Mouse (Mus musculus): ENCODE data around the gene Tigd2.
"Not testable (repeated sequence)": the region's sequence is repeated elsewhere in the genome, so short reads cannot be mapped to it uniquely, and the experiment has no call there.

The Tigd2 gene

DNA sequence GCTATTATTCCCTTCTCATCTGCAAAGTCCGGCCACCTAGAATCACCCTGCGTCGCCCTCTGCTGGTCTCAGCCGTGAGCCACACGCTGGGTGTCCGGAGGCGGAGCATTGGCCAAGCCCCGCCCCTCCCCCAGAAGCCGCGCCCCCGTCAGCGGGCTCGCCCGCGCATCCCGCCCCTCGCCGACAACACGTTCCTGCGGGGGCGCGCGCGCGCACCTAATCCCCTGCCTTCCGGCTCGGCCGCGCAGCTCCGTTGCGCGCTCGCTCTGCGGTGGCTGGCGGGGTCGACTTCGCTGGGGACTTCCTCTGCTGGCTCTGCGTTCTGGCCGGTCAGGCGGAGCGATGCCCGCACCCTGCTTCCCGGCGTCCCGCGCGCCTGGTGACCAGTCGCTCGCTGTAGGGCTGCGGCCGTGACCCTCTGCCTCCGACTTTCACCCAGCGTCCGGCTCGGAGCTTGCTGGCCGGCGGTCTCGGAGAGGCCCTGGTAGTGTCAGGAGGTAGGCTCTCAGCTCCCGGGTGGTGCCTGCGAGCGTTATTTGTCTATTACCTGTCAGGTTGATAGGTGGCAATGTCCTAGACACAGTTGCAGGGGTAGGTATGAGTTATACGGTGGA lies at the start of gene Tigd2:
Gene Tigd2 (plus strand): TSS at position 186 of the 614 bp plus-strand sequence.
- peak; percentile 90 for DNase-seq (ENCODE audit: low spot score)

DNA sequence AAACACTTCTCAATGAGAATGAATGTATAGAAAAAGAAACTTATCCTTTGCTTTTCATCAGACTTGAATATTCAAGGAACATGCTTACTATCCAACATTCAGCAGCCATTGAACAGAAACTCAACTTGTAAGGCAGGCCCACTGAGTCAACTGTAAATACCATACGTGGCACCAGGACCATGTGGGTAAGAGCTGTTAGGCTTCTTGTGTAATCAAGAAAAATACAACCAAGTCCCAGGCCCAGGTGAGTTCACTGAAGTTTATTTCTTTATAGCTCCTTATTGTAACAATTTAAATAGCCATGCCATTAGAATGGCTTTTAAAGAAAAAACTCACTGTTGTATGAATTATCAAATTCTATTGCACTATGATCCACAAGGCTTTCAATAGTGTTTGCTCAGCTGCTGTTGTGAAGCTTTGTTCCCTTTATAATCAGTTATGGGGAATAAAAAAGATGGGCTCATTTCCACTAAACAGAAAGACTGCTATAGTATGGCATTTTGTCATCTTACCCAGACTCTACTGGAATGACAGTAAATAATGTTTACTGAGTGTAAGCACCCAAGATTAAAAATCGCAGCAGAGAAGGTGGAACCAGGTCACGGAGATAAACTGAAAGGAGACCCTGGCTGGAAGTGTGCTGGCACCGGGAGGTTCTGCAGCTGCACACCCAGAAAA lies 46.7 kb upstream of the Tigd2 start:
- no peak for DNase-seq (ENCODE audit: low spot score)

GRCm38 (mm10) chr6:59162887-59163286 lies 45.8 kb upstream of the Tigd2 start:
- no peak for DNase-seq (ENCODE audit: low spot score)

DNA sequence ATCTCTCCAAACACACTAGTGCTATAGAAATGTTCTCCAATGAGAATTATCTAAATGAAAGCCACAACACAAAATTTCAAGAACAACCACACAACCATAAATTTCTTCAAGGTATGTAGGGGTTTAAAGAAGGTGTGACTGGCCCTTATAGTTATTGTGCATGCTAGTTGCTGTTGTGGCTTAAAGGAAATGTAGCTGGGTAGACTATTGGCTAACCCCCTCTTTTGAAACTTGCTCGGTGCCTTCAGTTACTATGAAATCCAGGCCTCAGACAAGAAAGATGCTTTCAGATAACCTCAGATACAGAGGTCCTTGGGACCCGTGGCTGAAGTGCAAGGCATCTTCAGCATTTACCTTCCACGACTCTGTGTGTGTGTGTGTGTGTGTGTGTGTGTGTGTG lies 45.3 kb upstream of the Tigd2 start:
- no peak for DNase-seq (ENCODE audit: low spot score)

GRCm38 (mm10) chr6:59168939-59169338 lies 39.7 kb upstream of the Tigd2 start:
- DNase-seq (ENCODE audit: low spot score): no peak

- DNase-seq (ENCODE audit: low spot score): no peak
Observed at GRCm38 (mm10) chr6:59171230-59171629, 37.4 kb upstream of the Tigd2 start.

- DNase-seq (ENCODE audit: low spot score): no peak
Observed at GRCm38 (mm10) chr6:59173940-59174339, 34.7 kb upstream of the Tigd2 start.

DNA sequence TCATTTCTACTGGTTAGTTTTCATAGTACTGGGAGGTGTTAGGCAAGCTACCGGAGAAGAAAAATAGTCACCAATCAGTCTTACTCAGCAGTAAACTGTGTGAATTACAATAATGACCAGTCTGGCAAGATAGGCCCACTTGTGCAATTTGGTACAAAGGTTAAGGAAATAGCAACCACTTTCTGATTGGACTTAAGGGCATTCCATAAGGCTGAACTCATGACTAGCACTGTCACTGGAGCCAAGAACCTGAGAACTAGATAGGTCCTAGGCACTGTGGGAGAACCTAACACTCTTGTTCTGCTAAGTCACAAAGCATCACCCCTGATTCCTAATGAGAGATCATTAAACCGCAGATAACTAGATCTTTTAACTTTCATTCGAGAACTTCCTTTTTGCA lies 30.6 kb upstream of the Tigd2 start:
- no peak for DNase-seq (ENCODE audit: low spot score)

GRCm38 (mm10) chr6:59180376-59180996 lies 28.2 kb upstream of the Tigd2 start:
- DNase-seq (ENCODE audit: low spot score): peak; percentile 88

DNA sequence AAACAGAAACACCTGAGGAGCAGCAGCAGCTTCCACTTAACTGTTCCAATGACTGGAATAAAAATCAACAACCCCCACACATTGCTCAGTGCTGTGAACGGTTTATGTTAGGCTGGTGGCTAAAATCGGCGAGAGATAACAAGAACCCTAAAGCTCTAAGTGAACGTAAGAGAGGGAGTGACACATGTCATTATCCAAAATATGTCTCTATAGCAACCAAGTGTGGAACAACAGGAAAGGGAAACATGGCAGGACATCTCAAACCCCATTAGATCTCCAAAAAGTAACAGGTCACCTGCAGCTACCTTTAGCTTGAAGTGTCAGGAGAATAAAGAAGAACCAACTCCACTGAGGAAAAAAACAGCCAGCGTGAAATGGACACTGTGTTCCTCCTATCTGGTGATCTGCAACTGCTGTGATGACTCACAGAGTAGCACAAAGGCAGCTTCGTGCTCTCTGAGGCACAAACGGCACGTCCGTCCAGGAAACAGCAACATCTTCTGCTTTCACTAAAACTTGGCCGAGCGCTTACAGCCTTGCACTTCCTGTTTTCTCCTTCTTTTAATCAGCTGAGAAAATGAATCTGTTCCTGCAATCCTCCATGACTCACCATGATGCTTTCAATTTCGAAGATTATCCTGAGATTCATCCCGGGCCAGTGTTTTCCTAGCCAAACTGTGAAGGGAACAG lies 23.5 kb upstream of the Tigd2 start:
- DNase-seq (ENCODE audit: low spot score): no peak

- DNase-seq (ENCODE audit: low spot score): no peak
Observed at GRCm38 (mm10) chr6:59190006-59190405, 18.7 kb upstream of the Tigd2 start.

- DNase-seq (ENCODE audit: low spot score): not testable (repeated sequence)
Observed at GRCm38 (mm10) chr6:59194518-59194917, 14.2 kb upstream of the Tigd2 start.

- DNase-seq (ENCODE audit: low spot score): peak; percentile 12
Observed at GRCm38 (mm10) chr6:59195849-59196635, 12.6 kb upstream of the Tigd2 start.

DNA sequence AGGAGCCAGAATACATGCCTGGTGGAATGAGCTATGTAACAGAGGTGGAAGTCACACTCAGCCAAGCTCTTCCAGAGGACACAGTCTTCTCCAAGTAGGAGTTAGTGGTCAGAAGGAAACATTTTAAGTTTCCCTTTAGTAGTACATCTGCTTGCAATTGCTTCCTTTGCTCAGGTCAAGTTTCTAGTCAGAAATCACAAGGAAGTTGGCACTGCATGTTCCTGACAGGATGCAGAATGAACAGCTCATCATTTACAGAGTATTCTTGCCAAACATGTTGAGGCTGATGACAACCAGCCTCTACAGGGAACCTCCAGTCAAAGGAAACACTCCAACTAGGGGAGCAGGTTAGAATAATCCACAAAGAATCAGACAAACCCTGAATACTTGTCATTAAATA lies 11.9 kb upstream of the Tigd2 start:
- DNase-seq (ENCODE audit: low spot score): no peak

- DNase-seq (ENCODE audit: low spot score): no peak
Observed at GRCm38 (mm10) chr6:59198356-59198755, 10.3 kb upstream of the Tigd2 start.

GRCm38 (mm10) chr6:59199021-59199420 lies 9.6 kb upstream of the Tigd2 start:
- no peak for DNase-seq (ENCODE audit: low spot score)

DNA sequence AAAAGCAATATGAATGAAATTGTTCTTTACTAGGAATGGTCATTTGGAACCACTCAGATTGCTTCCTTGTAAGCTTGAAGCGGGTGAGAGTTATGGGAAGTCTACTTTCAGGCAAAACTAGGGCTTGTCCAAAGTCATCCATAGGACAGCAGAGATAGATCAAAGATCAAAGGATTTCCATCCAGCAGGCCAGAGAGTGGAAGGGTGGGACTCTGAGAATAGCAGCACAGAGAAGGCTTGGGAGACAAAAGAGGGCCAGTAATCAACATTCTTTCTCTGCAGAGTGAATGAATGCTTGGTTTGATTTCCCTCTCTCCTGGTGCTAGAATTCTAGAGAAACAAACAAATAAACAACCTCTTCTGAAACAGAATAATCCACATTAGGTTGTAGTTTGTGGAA lies 1.1 kb upstream of the Tigd2 start:
- no peak for DNase-seq (ENCODE audit: low spot score)

- no peak for DNase-seq (ENCODE audit: low spot score)
Observed at GRCm38 (mm10) chr6:59209299-59209707, 633 bp downstream of the Tigd2 start.

DNA sequence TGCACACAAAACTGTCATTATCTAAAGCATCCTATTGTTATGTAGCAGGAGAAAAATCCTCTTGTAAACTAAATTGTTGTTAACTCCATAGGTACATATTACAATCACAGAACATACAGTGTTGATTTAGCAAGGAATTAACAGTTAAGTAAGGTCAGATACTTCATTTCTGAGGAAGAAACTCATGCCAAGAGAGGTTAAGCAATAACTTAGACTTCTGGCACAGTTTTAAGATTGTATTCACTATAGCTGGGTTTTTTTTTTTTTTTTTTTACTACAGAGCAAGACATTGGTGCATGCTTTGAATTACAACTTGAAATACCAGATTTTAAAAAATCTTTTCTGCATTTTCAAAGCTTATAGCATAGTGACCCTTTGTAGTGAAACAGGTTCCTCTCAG lies 24.5 kb downstream of the Tigd2 start:
- DNase-seq (ENCODE audit: low spot score): no peak

GRCm38 (mm10) chr6:59233651-59234050 lies 25.0 kb downstream of the Tigd2 start:
- no peak for DNase-seq (ENCODE audit: low spot score)

DNA sequence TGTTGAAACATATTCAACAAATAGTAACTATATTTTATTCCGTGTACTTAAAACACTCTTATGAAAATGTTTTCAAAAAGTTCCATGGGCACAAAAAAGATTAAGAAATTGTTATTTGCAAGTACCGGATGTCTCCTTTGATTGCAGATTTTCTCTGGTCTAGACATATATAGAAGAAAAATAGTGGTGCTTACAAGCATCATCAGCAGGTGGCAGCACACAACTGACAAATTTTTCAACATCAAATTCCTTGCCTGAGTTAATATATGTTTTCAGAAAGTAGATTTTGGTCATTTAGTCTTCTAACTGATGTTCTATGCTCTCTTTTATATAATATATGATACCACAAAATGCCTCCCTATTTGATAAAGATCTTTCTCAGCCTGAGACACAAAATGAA lies 41.0 kb downstream of the Tigd2 start:
- DNase-seq (ENCODE audit: low spot score): peak; percentile 57

GRCm38 (mm10) chr6:59250536-59250935 lies 41.9 kb downstream of the Tigd2 start:
- no peak for DNase-seq (ENCODE audit: low spot score)

Data from embryo, embryonic 10 days (tissue).